Mouse (Mus musculus) MEL (cell line): ENCODE data around the gene Gm20521. TPM values are rescaled to one million over a fixed set of nuclear protein-coding genes. Genes with fewer than 3 reads are reported as not detected.

ENCODE experiments used
- DNase-seq: peaks from one replicate; pipeline ENCODE4 v3.0.0; 2011; ENCODE audit warnings: low read depth, low spot score
- H3K27ac ChIP-seq: 2 replicates; pipeline ENCODE4 v1.5.1; 2012; ENCODE audit warnings: low read depth, mild to moderate bottlenecking, control low read depth, low read length, moderate library complexity; ENCODE audit not compliant: control insufficient read depth
- H3K27me3 ChIP-seq, 2 experiments: fragments of 150-350 bp in 1 of 2; sonication (generic) in 1 of 2; 2 replicates each; pipeline ENCODE4 v1.6.1; 2012; ENCODE audit warnings: low read length in 2 of 2, mild to moderate bottlenecking in 2 of 2, improper control_type of control experiment in 1 of 2, moderate library complexity in 1 of 2; ENCODE audit not compliant: insufficient read depth in 2 of 2, control insufficient read depth in 1 of 2
- H3K36me3 ChIP-seq, 2 experiments: 2 replicates each; pipeline ENCODE4 v1.6.1; 2012 to 2014; ENCODE audit warnings: low read length in 2 of 2, improper control_type of control experiment in 1 of 2, inconsistent platforms in 1 of 2, mild to moderate bottlenecking in 1 of 2; ENCODE audit not compliant: insufficient read depth in 2 of 2, control insufficient read depth in 1 of 2
- H3K4me1 ChIP-seq, 2 experiments: fragments of 150-350 bp in 1 of 2; sonication (generic) in 1 of 2; 2 replicates each; pipeline ENCODE4 v1.6.1; 2012; ENCODE audit warnings: low read length in 2 of 2, improper control_type of control experiment in 1 of 2, mild to moderate bottlenecking in 1 of 2; ENCODE audit not compliant: insufficient read depth in 2 of 2, control insufficient read depth in 1 of 2
- H3K4me3 ChIP-seq, 2 experiments: fragments of 150-350 bp in 1 of 2; sonication (generic) in 1 of 2; 2 replicates each; pipeline ENCODE4 v1.5.1; 2012; ENCODE audit warnings: low read depth in 2 of 2, low read length in 2 of 2, mild to moderate bottlenecking in 2 of 2, moderate library complexity in 2 of 2, control low read depth in 1 of 2, improper control_type of control experiment in 1 of 2; ENCODE audit not compliant: control insufficient read depth in 1 of 2, insufficient read depth in 1 of 2
- H3K79me2 ChIP-seq: 2 replicates; pipeline ENCODE4 v1.6.1; 2012; ENCODE audit warnings: mild to moderate bottlenecking, low read length, moderate library complexity; ENCODE audit not compliant: control insufficient read depth, poor library complexity, insufficient read depth
- H3K9ac ChIP-seq: 2 replicates; pipeline ENCODE4 v1.6.1; 2012; ENCODE audit warnings: low read depth, mild to moderate bottlenecking, control low read depth, low read length, moderate library complexity; ENCODE audit not compliant: control insufficient read depth, poor library complexity, severe bottlenecking
- H3K9me3 ChIP-seq: fragments of 150-350 bp; sonication (generic); replicated peaks from 2 replicates; pipeline ENCODE4 v1.6.1; 2012; ENCODE audit warnings: mild to moderate bottlenecking, low read length, improper control_type of control experiment, moderate library complexity; ENCODE audit not compliant: insufficient read depth
- BHLHE40 ChIP-seq: IDR thresholded peaks from 2 replicates; pipeline ENCODE4 v1.6.1; 2012; ENCODE audit warnings: low read depth, mild to moderate bottlenecking, inconsistent platforms, low read length, improper control_type of control experiment, borderline replicate concordance
- CHD1 ChIP-seq: IDR thresholded peaks from 2 replicates; pipeline ENCODE4 v1.6.1; 2012; ENCODE audit warnings: low read depth, mild to moderate bottlenecking, inconsistent platforms, low read length, improper control_type of control experiment
- CHD2 ChIP-seq: IDR thresholded peaks from 2 replicates; pipeline ENCODE4 v1.6.1; 2011; ENCODE audit warnings: low read length, improper control_type of control experiment
- CTCF ChIP-seq, 3 experiments: IDR thresholded peaks in 2 of 3; conservative IDR thresholded peaks in 1 of 3; 2 replicates each; pipeline ENCODE4 v1.5.1; 2011 to 2012; ENCODE audit warnings: low read length in 3 of 3, low read depth in 2 of 3, mild to moderate bottlenecking in 2 of 3, improper control_type of control experiment in 1 of 3, inconsistent platforms in 1 of 3, mixed read lengths in 1 of 3, moderate library complexity in 1 of 3; ENCODE audit not compliant: control insufficient read depth in 1 of 3, insufficient read depth in 1 of 3, poor library complexity in 1 of 3, severe bottlenecking in 1 of 3
- E2F4 ChIP-seq: IDR thresholded peaks from 2 replicates; pipeline ENCODE4 v1.6.1; 2011; ENCODE audit warnings: low read depth, low read length, improper control_type of control experiment, borderline replicate concordance
- ELF1 ChIP-seq: IDR thresholded peaks from 2 replicates; pipeline ENCODE4 v1.6.1; 2014; ENCODE audit warnings: low read depth, mild to moderate bottlenecking, inconsistent platforms, low read length, improper control_type of control experiment, moderate library complexity
- GABPA ChIP-seq: IDR thresholded peaks from 2 replicates; pipeline ENCODE4 v1.6.1; 2012; ENCODE audit warnings: low read depth, mild to moderate bottlenecking, inconsistent platforms, low read length, improper control_type of control experiment, moderate library complexity
- HCFC1 ChIP-seq: IDR thresholded peaks from 2 replicates; pipeline ENCODE4 v1.6.1; 2012; ENCODE audit warnings: low read depth, mild to moderate bottlenecking, inconsistent platforms, low read length, improper control_type of control experiment, moderate library complexity
- KAT2A ChIP-seq: conservative IDR thresholded peaks from 2 replicates; pipeline ENCODE4 v1.6.1; 2012; ENCODE audit warnings: low read depth, low read length, improper control_type of control experiment, inconsistent platforms
- MAFK ChIP-seq: IDR thresholded peaks from 2 replicates; pipeline ENCODE4 v1.6.1; 2011; ENCODE audit warnings: low read depth, mild to moderate bottlenecking, low read length, improper control_type of control experiment, borderline replicate concordance
- MXI1 ChIP-seq: IDR thresholded peaks from 2 replicates; pipeline ENCODE4 v1.6.1; 2011; ENCODE audit warnings: mild to moderate bottlenecking, low read depth, low read length, improper control_type of control experiment
- MYB ChIP-seq: IDR thresholded peaks from 2 replicates; pipeline ENCODE4 v1.6.1; 2011; ENCODE audit warnings: mild to moderate bottlenecking, low read depth, low read length, improper control_type of control experiment
- NELFE ChIP-seq: IDR thresholded peaks from 2 replicates; pipeline ENCODE4 v1.6.1; 2011; ENCODE audit warnings: low read depth, low read length, improper control_type of control experiment
- RAD21 ChIP-seq: IDR thresholded peaks from 2 replicates; pipeline ENCODE4 v1.6.1; 2011; ENCODE audit warnings: mild to moderate bottlenecking, low read depth, low read length, improper control_type of control experiment
- TAL1 ChIP-seq: IDR thresholded peaks from 2 replicates; pipeline ENCODE4 v1.6.1; 2012; ENCODE audit warnings: mild to moderate bottlenecking, inconsistent platforms, low read length, moderate library complexity, mixed read lengths
- TBP ChIP-seq: IDR thresholded peaks from 2 replicates; pipeline ENCODE4 v1.8.0; 2011; ENCODE audit warnings: low read depth, low read length, improper control_type of control experiment
- UBTF ChIP-seq: IDR thresholded peaks from 2 replicates; pipeline ENCODE4 v1.6.1; 2012; ENCODE audit warnings: low read depth, mild to moderate bottlenecking, inconsistent platforms, low read length, improper control_type of control experiment, moderate library complexity, borderline replicate concordance; ENCODE audit not compliant: insufficient read depth
- USF2 ChIP-seq, 2 experiments: IDR thresholded peaks; 2 replicates each; pipeline ENCODE4 v1.6.1; 2011 to 2012; ENCODE audit warnings: improper control_type of control experiment in 2 of 2, low read length in 2 of 2, borderline replicate concordance in 1 of 2, inconsistent platforms in 1 of 2, low read depth in 1 of 2, mild to moderate bottlenecking in 1 of 2; ENCODE audit not compliant: insufficient read depth in 1 of 2
- ZNF384 ChIP-seq: IDR thresholded peaks from 2 replicates; pipeline ENCODE4 v1.6.1; 2012; ENCODE audit warnings: low read depth, mild to moderate bottlenecking, inconsistent platforms, low read length, improper control_type of control experiment
- polyA plus RNA-seq, 2 experiments: library from polyadenylated mRNA; stranded (reverse) in 1 of 2; unstranded in 1 of 2; fragments of >175 nt in 1 of 2; fragments of >200 nt in 1 of 2; gene quantifications; 2 replicates each; pipeline versions ENCODE4 v1.2.1 to v1.2.4; 2012; ENCODE audit warnings: low replicate concordance in 2 of 2, low read depth in 1 of 2; ENCODE audit not compliant: insufficient read length in 2 of 2, insufficient read depth in 1 of 2, missing spikeins in 1 of 2
- total RNA-seq: library from RNA; depleted of rRNA; stranded (reverse); fragments of 300-350 nt; gene quantifications from 2 replicates; pipeline ENCODE4 v1.2.3, GENCODE M21; 2012

Gm20521 gene
- total and polyA plus RNA-seq, 3 experiments, result 0.58 to 3.4 TPM; not detected in 1

GRCm38 (mm10) chr14:54913343-54913742 is 30.1 kb downstream of the Gm20521 start:
- TF ChIP-seq CHD1 (no peak), MXI1 (no peak), UBTF (no peak), HCFC1 (no peak), KAT2A (no peak), MAFK (no peak), TBP (no peak), CHD2 (no peak), RAD21 (no peak), E2F4 (no peak), ELF1 (no peak), GABPA (no peak), ZNF384 (no peak), BHLHE40 (no peak)
- DNase-seq, result no peak
- H3K9me3 ChIP-seq, result no peaks in the 10 kb centered on the region
- H3K4me1 ChIP-seq, result no peaks in the 10 kb centered on the region; a peak in 1 of 4 replicates
- no peaks in the 10 kb centered on the region for H3K36me3 ChIP-seq
- H3K4me3 ChIP-seq, result 0 out of 4 replicates have a peak overlapping the region, but pooled peaks of 1 of the 2 experiments have one; percentile 32
- H3K27me3 ChIP-seq, result peaks cover 9 to 13% of the 10 kb centered on the region in 2 experiments; a peak in 3 of 4 replicates
- no peaks in the 10 kb centered on the region for H3K79me2 ChIP-seq
- no peak overlapping the region for H3K27ac ChIP-seq
- no peak overlapping the region for H3K9ac ChIP-seq

GRCm38 (mm10) chr14:54920076-54920685 is 36.9 kb downstream of the Gm20521 start:
- peaks cover 4% of the 10 kb centered on the region in 2 experiments; a peak in 2 of 4 replicates for H3K27me3 ChIP-seq

More at GRCm38 (mm10) chr14:54920076-54920685, 36.9 kb downstream of the Gm20521 start:
- no peaks in the 10 kb centered on the region; a peak in 1 of 4 replicates for H3K36me3 ChIP-seq
- H3K9ac ChIP-seq, result no peak overlapping the region
- H3K9me3 ChIP-seq, result no peaks in the 10 kb centered on the region
- peaks cover 8 to 9% of the 10 kb centered on the region in 2 experiments for H3K4me1 ChIP-seq
- no peak overlapping the region for H3K27ac ChIP-seq
- DNase-seq, result no peak
- no peaks in the 10 kb centered on the region for H3K79me2 ChIP-seq
- no peak overlapping the region for H3K4me3 ChIP-seq
- no peak for TF ChIP-seq TAL1
- no peak for TF ChIP-seq HCFC1
- no peak for TF ChIP-seq USF2 (IDR thresholded peaks at IDR 0.05; ENCODE audit: borderline replicate concordance in 1 of 2, insufficient read depth in 1 of 2, low read depth in 1 of 2, low read length in 2 of 2)
- TF ChIP-seq CHD1, result no peak
- TF ChIP-seq MYB, result no peak
- no peak for TF ChIP-seq KAT2A
- no peak for TF ChIP-seq NELFE
- TF ChIP-seq CTCF (IDR thresholded peaks at IDR 0.05 in 2 of 3, conservative IDR thresholded peaks at IDR 0.05 in 1 of 3; ENCODE audit: control insufficient read depth in 1 of 3, insufficient read depth in 1 of 3, low read depth in 2 of 3, low read length in 3 of 3, poor library complexity in 1 of 3, severe bottlenecking in 1 of 3), result no peak
- TF ChIP-seq MAFK, result no peak
